Mouse (Mus musculus) lung, embryonic 16.5 days (tissue): Measurements from ENCODE around the gene Ate1. TPM values are rescaled to one million over a fixed set of nuclear protein-coding genes. Genes with fewer than 3 reads are reported as not detected.
A peak's percentile ranks its signal among the peaks of the same experiment; 100 is the strongest.
"Not testable (repeated sequence)": the region's sequence is repeated elsewhere in the genome, so short reads cannot be mapped to it uniquely, and the experiment has no call there.

Experiments used
- ATAC-seq: fragments of 200-750 bp; cut with Nextera tagmentation; 2 replicates; pipeline ENCODE4 v1.8.0; 2017; ENCODE audit warnings: low read depth, mild to moderate bottlenecking, moderate library complexity
- H3K27ac ChIP-seq: fragments of 300-500 bp; sonication (generic); 2 replicates; pipeline ENCODE4 v1.5.1; 2014; ENCODE audit warnings: mild to moderate bottlenecking, control low read depth, low read length
- H3K27me3 ChIP-seq: fragments of 300-500 bp; sonication (generic); 2 replicates; pipeline ENCODE4 v1.6.1; 2014; ENCODE audit warnings: low read depth, low read length, mixed read lengths; ENCODE audit not compliant: control insufficient read depth, insufficient read depth
- H3K36me3 ChIP-seq: fragments of 300-500 bp; sonication (generic); 2 replicates; pipeline ENCODE4 v1.6.1; 2014; ENCODE audit warnings: low read length; ENCODE audit not compliant: control insufficient read depth, insufficient read depth
- H3K4me1 ChIP-seq: fragments of 300-500 bp; sonication (generic); replicated peaks from 2 replicates; pipeline ENCODE4 v1.6.1; 2014; ENCODE audit warnings: low read length, mixed read lengths; ENCODE audit not compliant: control insufficient read depth, insufficient read depth
- H3K4me2 ChIP-seq: fragments of 300-500 bp; sonication (generic); 2 replicates; pipeline ENCODE4 v1.6.1; 2014; ENCODE audit warnings: low read depth, low read length, control low read depth
- H3K4me3 ChIP-seq: fragments of 300-500 bp; sonication (generic); 2 replicates; pipeline ENCODE4 v1.5.1; 2014; ENCODE audit warnings: mild to moderate bottlenecking, low read length, control low read depth
- H3K9ac ChIP-seq: fragments of 300-500 bp; sonication (generic); 2 replicates; pipeline ENCODE4 v1.6.1; 2014; ENCODE audit warnings: low read length, control low read depth
- H3K9me3 ChIP-seq: fragments of 300-500 bp; sonication (generic); 2 replicates; pipeline ENCODE4 v1.6.1; 2016; ENCODE audit warnings: low read length; ENCODE audit not compliant: control insufficient read depth
- WGBS: fragments of 180-500 bp; shearing (Covaris S2); extraction: QIAGEN DNeasy Blood & Tissue Kit; methylation state at CpG from one replicate; pipeline ENCODE4 v1.1.7; 2014; 5-methylcytosine and 5-hydroxymethylcytosine counted together
- polyA plus RNA-seq: library from polyadenylated mRNA; unstranded; fragments of >200 nt; fragmentation: Nextera tagmentation; extraction: Ambion mirVana; gene quantifications from 2 replicates; pipeline ENCODE4 v1.2.1, GENCODE M21; 2015

The Ate1 gene
- polyA plus RNA-seq, 1 experiment from 2014 or later: 64.7 TPM

DNA sequence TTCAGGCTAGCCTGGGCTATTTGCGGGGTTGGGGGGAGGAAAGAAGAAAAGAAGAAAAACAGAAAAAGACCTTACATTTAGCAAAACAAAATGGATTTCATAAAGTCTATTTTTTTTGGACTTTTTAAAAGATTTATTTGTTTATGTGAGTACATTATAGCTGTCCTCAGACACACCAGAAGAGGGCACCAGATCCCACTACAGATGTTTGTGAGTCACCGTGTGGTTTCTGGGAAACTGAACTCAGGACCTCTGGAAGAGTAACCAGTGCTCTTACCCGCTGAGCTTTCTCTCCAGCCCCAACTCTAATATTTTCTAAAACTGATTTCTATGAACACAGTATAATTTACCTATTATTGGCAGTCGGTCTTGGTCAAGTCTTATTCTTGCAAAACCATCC is 15.0 kb upstream of the Ate1 start:
- Histone ChIP-seq H3K9me3 (no peaks in the 10 kb centered on the region), H3K9ac (no peak overlapping the region), H3K4me1 (no peaks in the 10 kb centered on the region), H3K4me3 (no peak overlapping the region), H3K4me2 (no peak overlapping the region), H3K36me3 (peaks cover 52% of the 10 kb centered on the region), H3K27me3 (no peaks in the 10 kb centered on the region), H3K27ac (no peak overlapping the region)
- no peak for ATAC-seq
- WGBS: 83% methylated on average over 4 of the region's 4 CpGs

GRCm38 (mm10) chr7:130533316-130534260 is 13.4 kb upstream of the Ate1 start:
- Histone ChIP-seq H3K9me3 (no peaks in the 10 kb centered on the region), H3K4me1 (no peaks in the 10 kb centered on the region), H3K4me2 (no peak overlapping the region), H3K27ac (no peak overlapping the region), H3K4me3 (no peak overlapping the region), H3K27me3 (no peaks in the 10 kb centered on the region), H3K9ac (no peak overlapping the region), H3K36me3 (peaks cover 48% of the 10 kb centered on the region)
- peak; percentile 84 for ATAC-seq
- WGBS: 40% methylated on average over 24 of the region's 25 CpGs

DNA sequence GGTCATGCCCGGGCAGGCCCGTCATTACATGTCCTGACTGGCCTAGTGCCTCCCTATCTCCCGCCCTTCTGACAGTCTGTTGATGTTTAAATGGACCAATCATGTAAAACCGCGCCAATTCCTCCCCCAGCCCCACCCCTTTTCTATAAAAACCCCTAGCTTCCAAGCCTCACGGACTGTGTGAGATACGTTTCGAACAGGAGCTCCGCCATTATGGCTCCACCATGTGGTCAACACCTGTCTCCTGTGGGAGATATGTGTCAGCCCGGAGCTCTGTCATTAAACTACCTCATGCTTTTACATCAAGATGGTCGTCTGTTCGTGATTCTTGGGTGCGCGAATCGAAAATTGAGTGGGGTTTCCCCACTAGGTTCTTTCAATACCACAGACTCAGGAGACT is 11.0 kb upstream of the Ate1 start:
- peaks cover 37% of the 10 kb centered on the region for H3K36me3 ChIP-seq
- H3K27me3 ChIP-seq, H3K4me3 ChIP-seq, H3K9me3 ChIP-seq, H3K4me2 ChIP-seq, H3K9ac ChIP-seq, H3K4me1 ChIP-seq, ATAC-seq, H3K27ac ChIP-seq: not testable (repeated sequence)
- 94% methylated on average over 14 of the region's 15 CpGs for WGBS

DNA sequence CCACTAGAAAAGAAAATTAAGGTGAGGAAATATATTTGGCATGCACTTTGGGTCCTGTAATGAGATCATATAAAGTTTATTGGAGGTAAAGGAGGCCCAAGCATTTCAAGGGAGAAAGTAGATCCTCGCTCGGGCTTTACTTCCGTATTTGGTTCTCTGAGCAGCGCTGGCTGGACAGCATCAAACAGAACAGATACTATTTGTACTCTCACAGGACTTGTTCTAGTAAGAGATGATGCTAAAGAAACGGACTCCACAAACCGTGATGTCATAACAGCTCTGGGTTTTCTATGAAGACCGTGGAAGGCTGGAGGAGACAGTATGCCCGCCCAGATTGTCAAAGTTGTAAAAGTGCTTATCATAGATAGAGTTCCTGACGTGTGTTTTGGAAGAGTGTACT is 7.1 kb upstream of the Ate1 start:
- H3K36me3 ChIP-seq: peaks cover 15% of the 10 kb centered on the region
- no peak overlapping the region for H3K9ac ChIP-seq
- no peak overlapping the region for H3K27ac ChIP-seq
- H3K4me2 ChIP-seq: no peak overlapping the region
- H3K9me3 ChIP-seq: no peaks in the 10 kb centered on the region
- H3K4me1 ChIP-seq: no peaks in the 10 kb centered on the region
- no peak overlapping the region for H3K4me3 ChIP-seq
- 79% methylated on average over 9 of the region's 9 CpGs for WGBS
- no peaks in the 10 kb centered on the region for H3K27me3 ChIP-seq
- no peak for ATAC-seq

GRCm38 (mm10) chr7:130523451-130523850 is 3.3 kb upstream of the Ate1 start:
- H3K36me3 ChIP-seq: no peaks in the 10 kb centered on the region
- H3K27ac ChIP-seq: no peak overlapping the region
- WGBS: 89% methylated on average over 8 of the region's 8 CpGs
- ATAC-seq: no peak
- H3K4me2 ChIP-seq: no peak overlapping the region
- peaks cover 7% of the 10 kb centered on the region; the same call in 1 of the 2 replicates for H3K4me1 ChIP-seq
- H3K9ac ChIP-seq: no peak overlapping the region
- H3K4me3 ChIP-seq: no peak overlapping the region
- H3K9me3 ChIP-seq: no peaks in the 10 kb centered on the region; the same call in 1 of the 2 replicates
- H3K27me3 ChIP-seq: no peaks in the 10 kb centered on the region

GRCm38 (mm10) chr7:130520812-130521422 is 748 bp upstream of the Ate1 start:
- WGBS: 79% methylated on average over 14 of the region's 14 CpGs
- no peak for ATAC-seq
- H3K27me3 ChIP-seq: no peaks in the 10 kb centered on the region
- H3K4me1 ChIP-seq: peaks cover 11% of the 10 kb centered on the region
- H3K4me2 ChIP-seq: no peak overlapping the region
- H3K27ac ChIP-seq: peak overlapping the region; percentile 99
- H3K9ac ChIP-seq: no peak overlapping the region; the same call in 1 of the 2 replicates
- no peaks in the 10 kb centered on the region for H3K36me3 ChIP-seq
- no peak overlapping the region for H3K4me3 ChIP-seq
- H3K9me3 ChIP-seq: no peaks in the 10 kb centered on the region; the same call in 1 of the 2 replicates

GRCm38 (mm10) chr7:130519096-130520048 is 797 bp downstream of the Ate1 start:
- Histone ChIP-seq H3K27ac (peak overlapping the region; percentile 99), H3K4me3 (peak overlapping the region; percentile 92), H3K4me1 (peaks cover 11% of the 10 kb centered on the region), H3K9me3 (no peaks in the 10 kb centered on the region; the same call in 1 of the 2 replicates), H3K4me2 (peak overlapping the region; percentile 91), H3K36me3 (no peaks in the 10 kb centered on the region), H3K27me3 (no peaks in the 10 kb centered on the region), H3K9ac (peak overlapping the region; percentile 98)
- under 1% methylated on average over 84 of the region's 90 CpGs for WGBS
- ATAC-seq: peak; percentile 99

DNA sequence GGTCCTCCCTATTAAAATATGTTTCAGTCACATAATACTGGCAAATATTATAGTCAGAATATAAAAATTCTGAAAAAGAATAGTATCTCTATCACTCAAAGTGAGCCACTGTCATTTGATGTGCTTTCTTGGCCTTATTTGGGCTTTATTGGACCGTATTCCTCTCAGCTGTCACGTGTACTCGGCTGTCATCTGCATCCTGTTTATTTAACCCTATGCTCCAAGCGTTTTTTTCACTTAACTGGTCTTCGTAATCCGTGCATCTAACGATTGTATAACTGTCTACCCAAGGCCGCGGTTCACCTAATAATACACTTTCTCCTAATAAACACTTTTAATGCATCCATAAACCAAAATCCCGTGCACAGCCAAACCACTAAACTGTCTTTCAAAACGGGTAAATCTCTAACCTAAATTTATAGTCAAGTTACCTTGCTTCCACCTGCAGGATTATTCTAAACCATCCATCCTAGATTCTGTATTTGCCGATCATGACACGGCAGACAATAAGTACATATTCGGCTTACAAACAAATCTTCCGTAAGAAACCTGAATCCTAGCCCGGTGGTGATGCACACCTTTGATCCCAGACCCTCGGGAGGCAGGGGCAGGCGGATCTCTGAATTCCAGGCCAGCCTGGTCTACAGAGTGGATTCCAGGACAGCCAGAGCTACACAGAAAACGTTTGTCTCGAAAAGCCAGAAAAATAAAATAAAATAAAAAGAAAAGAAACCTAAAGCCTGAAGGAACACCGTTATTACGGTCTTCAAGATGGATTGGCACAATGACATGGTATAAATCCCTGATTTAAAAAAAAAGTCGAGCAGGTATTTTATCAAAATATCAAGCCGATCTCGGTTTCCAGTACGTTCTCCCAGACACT is 1.7 kb downstream of the Ate1 start:
- peak overlapping the region; percentile 98 for H3K9ac ChIP-seq
- H3K4me1 ChIP-seq: peaks cover 11% of the 10 kb centered on the region
- H3K36me3 ChIP-seq: no peaks in the 10 kb centered on the region
- no peaks in the 10 kb centered on the region for H3K27me3 ChIP-seq
- H3K27ac ChIP-seq: peak overlapping the region; percentile 99
- no peaks in the 10 kb centered on the region; the same call in 1 of the 2 replicates for H3K9me3 ChIP-seq
- peak overlapping the region; percentile 77 for H3K4me2 ChIP-seq
- peak overlapping the region; percentile 92 for H3K4me3 ChIP-seq
- ATAC-seq: no peak
- 20% methylated on average over 26 of the region's 26 CpGs for whole genome bisulfite sequencing
